Mouse (Mus musculus) G1E (cell line): ENCODE results near the gene 1700042G07Rik.

ENCODE experiments used
- CTCF ChIP-seq: IDR thresholded peaks from 2 replicates; pipeline ENCODE4 v1.5.1; 2012; ENCODE audit warnings: low read depth, low read length, inconsistent platforms, mixed read lengths
- GATA1 ChIP-seq: IDR thresholded peaks from 2 replicates; pipeline ENCODE4 v1.6.1; 2012; ENCODE audit warnings: borderline replicate concordance, low read length, inconsistent platforms, mixed read lengths
- TAL1 ChIP-seq: conservative IDR thresholded peaks from 2 replicates; pipeline ENCODE4 v1.6.1; 2012; ENCODE audit warnings: low read depth, low read length, inconsistent platforms, mixed read lengths

- TF ChIP-seq CTCF (no peak), GATA1 (no peak), TAL1 (no peak)
Measured at GRCm38 (mm10) chr4:116142269-116142668, 30.9 kb upstream of the 1700042G07Rik start.
